Mouse (Mus musculus) forebrain, postnatal 0 days (tissue): Measurements from ENCODE around the gene Il1rapl2. TPM values are rescaled to one million over a fixed set of nuclear protein-coding genes. Genes with fewer than 3 reads are reported as not detected.
A peak's percentile ranks its signal among the peaks of the same experiment; 100 is the strongest.
"Not testable (repeated sequence)": the region's sequence is repeated elsewhere in the genome, so short reads cannot be mapped to it uniquely, and the experiment has no call there.

ENCODE experiments used
- ATAC-seq: fragments of 200-750 bp; cut with Nextera tagmentation; 2 replicates; pipeline ENCODE4 v1.8.0; 2017; ENCODE audit warnings: mild to moderate bottlenecking, moderate library complexity
- DNase-seq: peaks from one replicate; pipeline ENCODE4 v3.0.0-alpha.2; 2015
- H3K27ac ChIP-seq: fragments of 300-500 bp; sonication (generic); 2 replicates; pipeline ENCODE4 v1.5.1; 2014; ENCODE audit warnings: low read depth, mild to moderate bottlenecking, antibody characterized with exemption, low read length, moderate library complexity, mixed read lengths
- H3K27me3 ChIP-seq: fragments of 300-500 bp; sonication (generic); 2 replicates; pipeline ENCODE4 v1.6.1; 2014; ENCODE audit warnings: mild to moderate bottlenecking, low read length, mixed read lengths; ENCODE audit not compliant: insufficient read depth
- H3K36me3 ChIP-seq: fragments of 300-500 bp; sonication (generic); 2 replicates; pipeline ENCODE4 v1.6.1; 2014; ENCODE audit warnings: mild to moderate bottlenecking, moderate library complexity; ENCODE audit not compliant: insufficient read depth
- H3K4me1 ChIP-seq: fragments of 300-500 bp; sonication (generic); 2 replicates; pipeline ENCODE4 v1.6.1; 2014; ENCODE audit warnings: antibody characterized with exemption; ENCODE audit not compliant: insufficient read depth
- H3K4me2 ChIP-seq: fragments of 300-500 bp; sonication (generic); 2 replicates; pipeline ENCODE4 v1.6.1; 2014; ENCODE audit warnings: low read depth, mild to moderate bottlenecking, moderate library complexity
- H3K4me3 ChIP-seq: fragments of 300-500 bp; sonication (generic); 2 replicates; pipeline ENCODE4 v1.5.1; 2014; ENCODE audit warnings: low read depth, low read length, mixed read lengths
- H3K9ac ChIP-seq: fragments of 300-500 bp; sonication (generic); 2 replicates; pipeline ENCODE4 v1.6.1; 2014; ENCODE audit warnings: mild to moderate bottlenecking
- H3K9me3 ChIP-seq: fragments of 300-500 bp; sonication (generic); 2 replicates; pipeline ENCODE4 v1.6.1; 2016; ENCODE audit warnings: low read length
- CTCF ChIP-seq: sonication (generic); IDR thresholded peaks from 2 replicates; pipeline ENCODE4 v1.5.1; 2016; ENCODE audit warnings: antibody characterized with exemption, control low read depth, low read depth
- WGBS: fragments of 180-500 bp; shearing (Covaris S2); extraction: QIAGEN DNeasy Blood & Tissue Kit; methylation state at CpG from one replicate; pipeline ENCODE4 v1.1.7; 2014; 5-methylcytosine and 5-hydroxymethylcytosine counted together
- polyA plus RNA-seq: library from polyadenylated mRNA; unstranded; fragments of >200 nt; fragmentation: Nextera tagmentation; extraction: Ambion mirVana; gene quantifications from 2 replicates; pipeline ENCODE4 v1.2.1, GENCODE M21; 2015
- total RNA-seq: library from RNA; depleted of rRNA; stranded (reverse); fragments of >200 nt; gene quantifications from 2 replicates; pipeline ENCODE4 v1.2.3, GENCODE M21; 2014

Gene Il1rapl2
- total and polyA plus RNA-seq, 2 experiments from 2014 or later = 5.0 to 8.5 TPM

DNA sequence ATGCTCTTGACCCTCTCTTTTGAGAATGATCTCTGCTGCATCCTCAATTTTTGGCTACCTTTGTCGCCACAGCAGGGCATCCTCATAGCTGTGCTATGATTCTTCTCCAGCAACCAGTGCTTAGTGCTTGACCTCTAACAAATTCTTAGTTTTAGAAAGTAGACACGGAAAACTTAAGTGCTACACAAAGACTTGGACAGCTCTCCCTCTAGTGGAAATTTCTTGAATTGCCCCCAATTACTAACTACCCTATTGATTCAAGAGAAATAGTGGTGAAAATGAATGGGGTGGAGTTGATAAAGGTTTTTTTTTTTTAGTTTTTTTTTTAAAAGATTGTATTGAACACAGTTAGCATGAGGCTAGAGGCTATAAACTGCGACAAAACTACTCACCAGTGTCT, 599.7 kb downstream of the Il1rapl2 start:
- no peaks in the 10 kb centered on the region for H3K4me1 ChIP-seq
- H3K27ac ChIP-seq = no peak overlapping the region
- no peaks in the 10 kb centered on the region for H3K36me3 ChIP-seq
- TF ChIP-seq CTCF = peak; percentile 62
- no peaks in the 10 kb centered on the region for H3K9me3 ChIP-seq
- WGBS = 22% methylated on average over 3 of the region's 3 CpGs
- ATAC-seq (no peak), DNase-seq (peak; percentile 55)
- no peak overlapping the region for H3K4me2 ChIP-seq
- no peak overlapping the region for H3K9ac ChIP-seq
- H3K4me3 ChIP-seq = no peak overlapping the region
- no peaks in the 10 kb centered on the region for H3K27me3 ChIP-seq

DNA sequence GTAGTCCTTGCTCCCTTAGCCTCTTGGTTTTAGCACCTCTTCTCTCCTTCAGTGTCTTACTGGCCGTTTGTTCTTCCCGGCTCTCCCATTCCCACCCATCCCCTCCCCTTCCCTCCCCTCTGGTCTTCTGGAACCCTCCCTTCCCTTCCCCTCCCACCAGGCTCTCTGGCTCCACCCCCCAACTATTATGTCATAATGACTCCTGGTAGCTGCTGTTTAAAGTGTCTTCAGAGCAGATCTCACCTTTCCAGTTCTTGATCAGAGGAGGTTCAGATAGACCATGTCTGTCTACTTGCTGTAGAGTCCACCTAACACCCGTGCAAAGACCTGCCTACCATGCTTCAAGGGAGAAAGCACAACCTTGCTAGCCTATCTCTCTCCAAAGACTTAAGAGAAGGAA, 639.1 kb downstream of the Il1rapl2 start, which contains the start of gene Tex13a:
Gene Tex13a (minus strand): TSS at position 101 of the 400 bp plus-strand sequence.
- no peak within 1 kb of the TSS for H3K9ac ChIP-seq
- H3K4me1 ChIP-seq = no peaks in the 10 kb centered on the region
- H3K4me2 ChIP-seq = no peak within 1 kb of the TSS
- H3K27ac ChIP-seq = no peak within 1 kb of the TSS
- H3K4me3 ChIP-seq = no peak within 1 kb of the TSS
- no peak for DNase-seq
- H3K36me3 ChIP-seq = no peaks in the 10 kb centered on the region
- H3K27me3 ChIP-seq = no peaks in the 10 kb centered on the region
- TF ChIP-seq CTCF = no peak
- WGBS = 79% methylated on average over 3 of the region's 3 CpGs
- ATAC-seq = no peak
- no peaks in the 10 kb centered on the region for H3K9me3 ChIP-seq

DNA sequence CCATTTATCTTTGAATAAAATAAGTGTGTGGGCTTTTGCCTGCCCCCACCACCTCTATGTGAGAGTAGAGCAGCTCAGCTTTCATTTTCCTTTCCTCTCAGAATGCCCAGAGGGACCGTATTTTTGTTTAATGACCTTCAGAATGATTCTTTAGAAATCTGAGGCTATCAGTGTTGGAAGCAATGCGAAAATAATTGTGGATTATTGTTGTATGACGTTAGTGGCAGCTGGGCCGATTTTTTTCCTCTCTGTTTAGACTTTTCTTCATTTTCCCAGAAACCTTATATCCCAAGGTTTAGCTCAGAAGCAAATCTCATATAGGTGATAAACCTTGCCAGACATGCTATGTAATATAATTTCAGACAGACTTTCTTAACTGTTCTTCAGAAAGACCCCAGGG, 664.2 kb downstream of the Il1rapl2 start:
- Histone ChIP-seq H3K36me3 (no peaks in the 10 kb centered on the region), H3K9me3 (no peaks in the 10 kb centered on the region), H3K27ac (no peak overlapping the region), H3K4me2 (no peak overlapping the region), H3K4me1 (no peaks in the 10 kb centered on the region), H3K27me3 (no peaks in the 10 kb centered on the region), H3K4me3 (no peak overlapping the region), H3K9ac (no peak overlapping the region)
- TF ChIP-seq CTCF = no peak
- WGBS = 69% methylated on average over 4 of the region's 4 CpGs
- ATAC-seq (no peak), DNase-seq (no peak)

DNA sequence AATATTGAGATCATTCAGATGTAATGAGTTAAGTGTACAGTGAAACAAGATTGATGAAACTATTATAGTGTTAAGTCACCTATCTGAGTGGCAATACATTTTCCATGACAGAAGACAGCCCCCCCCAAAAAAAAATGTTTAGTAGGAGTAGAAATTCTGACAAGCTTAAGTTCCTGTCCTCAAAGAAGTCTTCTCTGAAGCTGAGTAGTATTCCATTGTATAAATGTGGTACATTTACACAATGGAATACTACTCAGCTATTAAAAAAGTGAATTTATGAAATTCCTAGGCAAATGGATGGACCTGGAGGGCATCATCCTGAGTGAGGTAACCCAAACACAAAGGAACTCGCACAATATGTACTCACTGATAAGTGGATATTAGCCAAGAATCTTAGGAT, 778.3 kb downstream of the Il1rapl2 start:
- not testable (repeated sequence) for ATAC-seq, H3K4me3 ChIP-seq, H3K36me3 ChIP-seq, H3K4me2 ChIP-seq, DNase-seq, H3K4me1 ChIP-seq, H3K9ac ChIP-seq, H3K27me3 ChIP-seq, H3K9me3 ChIP-seq, H3K27ac ChIP-seq
- 80% methylated on average over 1 of the region's 1 CpGs for WGBS

DNA sequence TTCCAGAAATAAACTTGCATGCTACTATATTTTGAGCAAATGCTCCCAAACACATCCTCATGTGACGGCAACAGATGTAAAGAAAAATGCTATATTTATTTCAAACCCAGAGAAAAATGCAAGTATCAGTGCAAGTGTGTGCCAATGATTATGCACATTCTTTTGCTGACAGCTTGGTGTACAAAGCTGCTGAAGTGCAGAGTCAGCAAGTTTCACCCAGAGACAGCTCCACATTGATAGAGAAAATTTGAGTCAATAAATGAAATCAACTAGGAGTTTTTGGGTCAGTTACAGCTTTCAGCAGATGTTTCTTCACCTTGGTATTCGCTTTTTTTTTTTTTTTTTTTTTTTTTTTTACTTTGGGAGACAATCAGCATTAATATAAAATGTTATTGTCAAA, 863.4 kb downstream of the Il1rapl2 start:
- DNase-seq (peak; percentile 1), ATAC-seq (no peak)
- Histone ChIP-seq H3K4me2 (no peak overlapping the region), H3K9ac (no peak overlapping the region), H3K9me3 (no peaks in the 10 kb centered on the region), H3K27ac (no peak overlapping the region), H3K36me3 (no peaks in the 10 kb centered on the region), H3K27me3 (no peaks in the 10 kb centered on the region), H3K4me1 (no peaks in the 10 kb centered on the region), H3K4me3 (no peak overlapping the region)
- no peak for TF ChIP-seq CTCF
- WGBS = 55% methylated on average over 2 of the region's 2 CpGs

DNA sequence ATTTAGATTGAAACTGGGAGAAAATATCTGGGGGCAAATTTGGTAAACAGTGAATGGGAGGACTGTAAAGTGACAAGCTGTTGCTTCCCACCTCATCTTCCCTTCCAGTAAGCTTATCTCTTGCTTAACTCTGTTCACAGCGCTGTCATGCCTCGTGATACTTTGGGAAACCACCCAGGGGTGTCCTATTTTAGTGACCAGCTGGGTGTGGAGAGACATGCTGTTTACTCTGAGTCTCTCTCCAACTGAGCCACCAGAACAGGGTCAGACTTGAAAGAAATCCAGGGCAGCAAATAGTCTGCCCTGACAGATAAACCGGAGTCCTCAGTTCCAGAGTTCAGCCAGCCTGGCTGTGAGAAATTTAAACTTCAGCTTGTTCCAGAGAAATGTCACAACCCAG, 867.5 kb downstream of the Il1rapl2 start:
- DNase-seq (no peak), ATAC-seq (no peak)
- 85% methylated on average over 3 of the region's 3 CpGs for WGBS
- Histone ChIP-seq H3K9ac (no peak overlapping the region), H3K9me3 (no peaks in the 10 kb centered on the region), H3K36me3 (no peaks in the 10 kb centered on the region), H3K4me2 (no peak overlapping the region), H3K27me3 (no peaks in the 10 kb centered on the region), H3K4me1 (no peaks in the 10 kb centered on the region), H3K27ac (no peak overlapping the region), H3K4me3 (no peak overlapping the region)
- no peak for TF ChIP-seq CTCF

DNA sequence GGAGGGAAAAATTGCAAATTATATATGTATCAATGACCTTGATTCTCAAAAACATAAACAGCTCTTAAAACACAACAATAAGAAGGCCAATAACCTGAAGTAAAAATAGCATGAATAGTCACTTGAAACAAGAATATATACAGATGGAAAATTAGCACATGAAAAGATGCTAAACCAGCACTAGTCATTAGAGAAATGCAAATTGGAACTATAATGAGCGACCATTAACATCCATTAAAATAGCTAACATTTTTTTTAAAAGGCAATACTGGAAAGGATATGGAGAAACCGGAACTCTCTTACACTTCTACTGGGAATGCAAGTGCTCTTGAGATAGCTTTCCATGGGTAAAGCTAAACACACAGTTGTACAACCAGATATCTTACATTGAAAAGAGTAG, 879.4 kb downstream of the Il1rapl2 start:
- no peak for ATAC-seq

DNA sequence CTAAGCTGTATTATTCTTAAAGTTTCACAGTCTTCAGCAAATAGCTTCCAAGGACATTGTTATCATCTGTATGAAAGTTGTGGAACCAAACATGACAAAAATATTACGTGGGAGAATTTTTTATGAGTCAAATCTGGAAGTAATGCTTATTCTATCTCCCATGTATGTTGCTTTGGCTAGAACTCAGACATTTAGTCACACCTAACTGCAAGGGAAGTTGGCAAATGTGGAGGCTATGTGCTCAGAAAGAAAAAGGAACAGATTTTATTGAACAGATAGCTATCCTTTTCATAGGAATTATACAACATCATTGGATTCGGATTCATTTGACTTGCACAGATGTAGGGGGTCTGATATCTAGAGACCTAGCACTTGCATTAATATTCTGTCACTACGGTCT, 908.1 kb downstream of the Il1rapl2 start:
- Histone ChIP-seq H3K9me3 (no peaks in the 10 kb centered on the region), H3K9ac (no peak overlapping the region), H3K27ac (no peak overlapping the region), H3K4me3 (no peak overlapping the region), H3K27me3 (no peaks in the 10 kb centered on the region), H3K36me3 (no peaks in the 10 kb centered on the region), H3K4me2 (no peak overlapping the region), H3K4me1 (no peaks in the 10 kb centered on the region)
- WGBS = 81% methylated on average over 3 of the region's 3 CpGs
- DNase-seq = no peak
- ATAC-seq = no peak
- no peak for TF ChIP-seq CTCF

More for the DNA sequence above, 879.4 kb downstream of the Il1rapl2 start:
- H3K9me3 ChIP-seq = no peaks in the 10 kb centered on the region
- no peak overlapping the region for H3K27ac ChIP-seq
- no peaks in the 10 kb centered on the region for H3K4me1 ChIP-seq
- TF ChIP-seq CTCF = no peak
- no peak overlapping the region for H3K4me3 ChIP-seq
- no peak overlapping the region for H3K4me2 ChIP-seq
- no peak for DNase-seq
- 48% methylated on average over 2 of the region's 2 CpGs for WGBS
- no peaks in the 10 kb centered on the region for H3K36me3 ChIP-seq
- no peaks in the 10 kb centered on the region for H3K27me3 ChIP-seq
- no peak overlapping the region for H3K9ac ChIP-seq
